Mouse (Mus musculus): Measurements from ENCODE around the gene Tenm3.
"Not testable (repeated sequence)": the region's sequence is repeated elsewhere in the genome, so short reads cannot be mapped to it uniquely, and the experiment has no call there.

Tenm3 gene

DNA sequence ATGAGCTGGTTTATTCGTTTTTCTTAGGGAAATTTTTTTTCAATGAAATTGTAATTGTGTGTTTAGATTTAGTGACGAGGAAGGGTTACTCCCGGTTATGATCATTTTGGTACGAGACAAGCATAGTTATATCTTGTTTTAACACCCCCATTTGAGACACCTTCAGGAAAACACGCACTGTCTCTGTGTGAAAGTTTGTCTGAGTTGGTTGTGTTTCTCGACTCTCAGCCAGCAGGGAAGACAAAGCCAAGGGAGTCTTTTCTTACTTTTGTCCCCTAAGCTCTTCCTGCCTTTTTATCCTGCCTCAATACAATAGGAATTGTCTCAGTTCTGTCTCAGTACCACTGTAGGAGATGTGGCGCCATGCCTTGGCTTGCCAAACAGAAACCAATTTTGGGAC lies 660.0 kb downstream of the Tenm3 start:
- DNase-seq: no peak

DNA sequence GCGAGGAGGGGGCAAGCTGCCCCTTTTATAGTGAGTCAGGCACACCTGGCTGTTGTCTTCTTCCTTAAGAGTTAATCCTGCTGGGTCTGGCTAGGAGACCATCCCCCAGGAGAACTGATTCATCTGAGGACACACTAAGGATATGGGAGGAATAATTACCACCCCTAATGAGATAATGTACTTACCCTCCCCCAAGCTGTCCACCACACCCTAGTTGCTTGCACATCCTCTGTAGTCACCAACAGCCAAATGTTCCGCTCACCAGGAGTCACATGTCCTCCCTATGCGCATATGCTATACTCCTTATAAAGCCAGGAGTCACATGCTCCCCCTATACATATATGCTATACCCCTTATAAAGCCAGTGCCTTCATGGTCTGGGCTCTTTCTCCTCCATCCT lies 662.8 kb downstream of the Tenm3 start:
- no peak for DNase-seq

- DNase-seq: not testable (repeated sequence)
Measured at GRCm38 (mm10) chr8:48180146-48180545, 663.6 kb downstream of the Tenm3 start.

DNA sequence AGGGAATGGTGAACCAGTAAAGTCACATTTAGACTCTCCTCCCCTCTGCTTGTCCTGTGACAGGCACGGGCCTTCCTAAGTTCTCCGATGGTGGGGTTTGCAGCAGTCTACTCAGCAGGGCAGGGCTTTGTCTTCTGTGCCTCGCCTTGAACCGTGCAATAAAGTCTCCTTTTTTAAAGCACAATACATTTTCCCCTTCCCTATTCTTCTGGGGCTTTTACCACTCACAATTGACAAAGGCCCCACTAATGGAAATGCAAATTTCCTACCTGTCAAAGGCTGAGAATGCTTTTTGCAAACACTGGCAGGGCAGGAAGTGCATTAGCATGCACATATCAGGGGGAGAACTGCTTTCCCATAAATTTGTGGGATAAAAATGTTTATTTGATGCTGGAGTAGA lies 664.8 kb downstream of the Tenm3 start:
- no peak for DNase-seq

GRCm38 (mm10) chr8:48177876-48178275 lies 665.9 kb downstream of the Tenm3 start:
- no peak for DNase-seq

Data from right cerebral cortex, postnatal 4 days (tissue).